Mouse (Mus musculus) lung, adult 18-20 months (tissue): ENCODE data around the gene Scfd2.

ENCODE experiments used
- DNase-seq, 2 experiments: peaks; one replicate each; pipeline ENCODE4 v3.0.0; 2022; ENCODE audit warnings: mixed read lengths in 2 of 2

Scfd2 gene

DNA sequence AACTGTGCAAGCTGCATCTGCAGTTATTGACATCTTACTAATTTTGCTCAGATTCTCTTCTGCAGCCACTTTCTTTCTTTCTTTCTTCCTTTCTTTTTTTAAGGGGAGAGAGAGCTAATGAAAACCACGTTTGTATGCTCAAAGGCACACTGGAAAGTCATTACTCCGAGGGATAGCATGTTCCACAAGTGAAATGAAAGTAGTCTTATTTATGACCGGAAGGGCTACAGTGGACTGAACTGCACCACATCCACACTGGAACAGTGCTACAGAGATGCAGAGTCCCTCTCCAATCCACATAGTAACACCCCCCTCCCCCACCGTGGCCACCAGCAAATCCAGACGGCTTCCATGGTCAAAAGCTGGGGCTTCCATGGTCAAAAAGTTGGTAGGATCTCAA, 224.3 kb downstream of the Scfd2 start:
- no peak for DNase-seq

GRCm38 (mm10) chr5:74305533-74306189, 225.9 kb downstream of the Scfd2 start:
- DNase-seq, result no peak

- DNase-seq, result peak; percentile 40 to 53
These were observed 226.8 kb downstream of the Scfd2 start for GRCm38 (mm10) chr5:74304767-74305166.

- DNase-seq, result no peak
These were observed 229.2 kb downstream of the Scfd2 start for GRCm38 (mm10) chr5:74302331-74302730.

GRCm38 (mm10) chr5:74301443-74301842, 230.1 kb downstream of the Scfd2 start:
- peak; percentile 41 for DNase-seq

DNA sequence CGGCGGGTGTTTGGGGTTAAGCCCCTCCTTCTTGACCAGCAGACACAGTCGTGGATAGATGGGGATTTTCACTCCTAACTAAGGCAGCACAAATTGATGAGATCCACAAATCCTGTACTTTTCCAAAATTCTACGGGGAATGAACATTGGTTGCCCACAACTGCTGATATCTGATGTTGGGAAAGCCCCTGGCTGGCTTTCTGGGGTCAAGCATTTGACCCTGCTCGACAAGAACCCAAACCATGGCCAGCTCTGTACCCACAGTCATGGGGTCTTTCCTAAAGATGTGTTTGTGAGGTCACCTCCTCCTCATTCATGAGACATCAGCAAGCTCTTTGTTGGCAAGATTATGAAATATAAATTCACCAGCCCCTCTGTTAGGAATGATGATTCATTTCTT, 230.6 kb downstream of the Scfd2 start:
- DNase-seq, result no peak

DNA sequence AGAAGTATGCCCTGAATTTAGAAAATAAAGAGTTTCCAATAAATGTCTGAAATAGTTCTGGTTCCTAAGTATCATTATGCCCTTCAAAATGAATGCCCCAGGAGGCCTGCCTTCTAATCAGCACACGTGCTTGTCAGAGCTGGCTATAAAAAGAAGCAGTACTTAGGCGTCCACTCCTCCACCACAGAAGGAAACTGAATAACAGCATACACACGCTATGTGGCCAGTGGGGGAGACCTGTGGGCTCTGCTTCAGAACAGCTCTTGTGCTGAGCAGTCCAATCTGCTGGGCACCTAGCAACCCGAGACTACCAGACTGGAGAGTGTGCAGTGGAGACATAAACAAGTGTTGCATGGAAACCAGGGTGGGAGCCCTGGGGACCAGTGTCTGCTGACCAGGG, 231.4 kb downstream of the Scfd2 start:
- DNase-seq, result peak; percentile 46 to 60

DNA sequence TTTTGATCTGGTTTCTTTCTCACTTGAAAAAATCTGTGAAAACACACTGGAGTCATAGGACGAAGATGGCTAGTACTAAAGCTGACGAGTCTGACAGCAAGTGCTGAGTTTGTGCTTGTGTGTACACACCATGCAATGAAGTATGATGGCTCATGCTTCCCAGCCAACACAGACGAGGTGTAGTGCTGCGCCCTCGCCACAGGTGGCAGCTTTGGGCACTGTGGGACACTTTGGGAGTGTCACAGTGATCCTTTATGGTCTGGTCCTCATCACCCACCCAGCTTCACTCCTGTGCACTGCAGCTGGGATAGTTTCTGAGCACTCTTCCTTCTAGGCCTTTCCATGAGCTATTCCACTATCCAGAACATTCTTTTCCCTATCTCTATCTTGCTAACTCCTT, 234.4 kb downstream of the Scfd2 start:
- DNase-seq, result no peak

GRCm38 (mm10) chr5:74296096-74296495, 235.5 kb downstream of the Scfd2 start:
- peak; percentile 31 to 48 for DNase-seq

- DNase-seq, result no peak
These were observed 238.0 kb downstream of the Scfd2 start for GRCm38 (mm10) chr5:74293513-74293912.

DNA sequence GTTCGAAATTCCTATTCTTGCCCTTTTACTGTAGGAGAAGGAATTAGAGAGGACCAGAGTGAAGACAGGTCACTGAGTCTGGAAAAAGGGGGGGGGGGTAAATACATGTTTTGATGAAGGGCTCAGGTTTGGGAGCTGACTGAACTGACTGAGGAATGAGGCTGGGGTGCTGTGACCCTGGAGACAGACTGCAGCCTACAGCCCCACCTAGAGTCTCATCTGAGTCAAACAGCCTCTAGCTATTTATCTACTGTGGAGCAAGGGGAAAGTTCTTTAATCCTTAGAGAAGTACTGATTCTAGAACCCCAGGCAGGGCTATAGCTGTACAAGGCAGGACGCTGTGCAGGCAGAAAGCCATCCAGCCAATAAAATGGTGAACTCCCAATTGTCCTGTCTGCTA, 239.5 kb downstream of the Scfd2 start:
- DNase-seq, result no peak

DNA sequence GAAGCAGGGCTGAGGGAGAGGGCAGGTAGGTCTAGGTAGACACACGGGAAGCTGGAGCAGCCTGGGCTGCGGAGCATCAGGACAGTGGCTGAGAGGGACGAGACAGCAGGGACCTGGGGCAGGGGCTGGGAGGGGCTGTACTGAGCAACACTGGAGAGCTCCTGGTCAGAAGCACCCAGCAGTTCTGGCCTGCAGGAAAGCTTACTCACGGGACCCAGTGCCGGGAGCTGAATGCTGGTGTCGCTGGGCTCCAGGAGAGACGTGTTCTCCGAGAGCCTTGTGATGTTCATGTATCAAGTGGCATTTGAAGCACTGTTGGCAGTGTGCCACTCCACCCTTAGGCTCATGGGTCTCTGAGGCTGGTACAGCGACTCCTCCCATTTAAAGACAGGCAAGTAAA, 240.0 kb downstream of the Scfd2 start:
- peak; percentile 45 to 48 for DNase-seq

GRCm38 (mm10) chr5:74289957-74290356, 241.6 kb downstream of the Scfd2 start:
- DNase-seq, result no peak

DNA sequence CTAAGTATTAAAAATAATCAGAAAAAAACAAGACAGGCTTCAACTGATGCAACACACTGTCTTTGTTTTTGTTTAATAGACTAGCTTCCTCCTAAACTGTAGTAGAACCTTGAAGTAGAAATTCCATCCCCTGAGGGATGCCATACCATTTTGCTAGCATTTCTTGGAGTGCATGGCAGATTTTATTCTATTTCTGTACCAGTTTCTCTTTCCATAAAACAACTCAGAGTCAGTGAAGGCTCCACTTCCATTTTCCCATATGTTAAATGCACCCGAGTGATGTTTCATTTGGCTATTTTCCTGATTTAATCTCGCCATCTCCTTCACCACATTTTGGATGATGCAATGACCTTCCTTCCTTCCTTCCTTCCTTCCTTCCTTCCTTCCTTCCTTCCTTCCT, 243.4 kb downstream of the Scfd2 start:
- DNase-seq, result no peak

- DNase-seq, result no peak
These were observed 245.3 kb downstream of the Scfd2 start for GRCm38 (mm10) chr5:74286301-74286700.

- DNase-seq, result no peak
These were observed 245.8 kb downstream of the Scfd2 start for GRCm38 (mm10) chr5:74285764-74286163.

DNA sequence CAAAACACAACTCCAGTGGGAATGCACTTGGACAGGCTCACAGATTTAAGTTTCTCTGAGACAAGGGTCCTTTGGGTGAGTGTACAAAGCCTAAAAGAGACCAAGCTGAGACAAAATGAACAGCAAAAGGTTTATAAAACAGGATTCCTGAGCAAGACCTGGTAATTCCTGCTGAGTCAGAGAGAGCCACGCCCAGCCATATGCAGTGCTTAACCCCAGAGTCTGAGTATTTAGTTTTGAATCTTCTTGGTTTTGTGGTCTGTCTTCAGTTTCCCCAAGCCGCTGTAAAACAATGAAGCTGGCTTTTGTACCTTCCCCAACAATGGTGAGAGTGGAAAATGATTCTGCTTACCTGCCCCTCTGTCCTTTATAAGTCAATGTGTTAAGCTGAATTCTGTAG, 246.3 kb downstream of the Scfd2 start:
- DNase-seq, result no peak

- DNase-seq, result no peak
These were observed 248.0 kb downstream of the Scfd2 start for GRCm38 (mm10) chr5:74283545-74283944.

DNA sequence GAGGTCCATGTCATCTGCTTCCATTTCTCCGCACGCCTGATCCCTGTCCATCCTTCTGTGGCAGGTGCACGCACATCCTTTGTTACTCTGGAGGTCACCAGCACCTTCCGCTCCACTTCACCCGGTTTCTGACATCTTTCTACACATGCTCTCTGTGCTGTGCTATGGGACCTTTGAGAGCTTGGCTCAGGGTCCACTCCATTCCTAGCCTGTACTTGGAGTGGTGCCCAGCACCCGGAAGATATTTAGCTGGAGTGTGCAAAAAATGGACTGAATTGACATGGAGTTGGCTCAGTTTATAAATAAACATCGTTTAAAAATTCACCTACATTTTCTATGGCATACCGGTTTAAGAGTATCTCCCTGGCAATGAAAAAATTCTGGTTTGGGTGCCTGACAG, 250.1 kb downstream of the Scfd2 start:
- no peak for DNase-seq

- DNase-seq, result no peak
These were observed 251.9 kb downstream of the Scfd2 start for GRCm38 (mm10) chr5:74279673-74280072.

DNA sequence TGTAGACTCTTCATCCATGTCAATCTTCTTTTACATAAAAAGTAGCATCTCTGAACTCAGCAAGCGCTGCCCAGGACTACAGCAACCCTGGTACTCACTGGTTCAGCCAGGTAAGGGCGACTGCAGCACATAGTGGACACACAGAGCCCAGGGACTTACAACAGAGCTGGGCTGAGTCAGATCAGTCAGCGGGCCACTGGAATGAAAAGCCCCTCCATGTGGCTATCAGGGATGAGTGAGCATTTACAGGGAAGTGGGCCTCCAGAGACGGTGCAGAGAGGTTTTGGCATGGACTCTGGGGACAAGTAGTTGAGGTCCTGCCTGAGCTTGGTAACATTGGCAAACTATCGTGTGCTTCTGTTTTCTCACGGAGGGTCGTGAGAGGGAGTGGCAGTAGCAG, 253.1 kb downstream of the Scfd2 start:
- DNase-seq, result no peak

DNA sequence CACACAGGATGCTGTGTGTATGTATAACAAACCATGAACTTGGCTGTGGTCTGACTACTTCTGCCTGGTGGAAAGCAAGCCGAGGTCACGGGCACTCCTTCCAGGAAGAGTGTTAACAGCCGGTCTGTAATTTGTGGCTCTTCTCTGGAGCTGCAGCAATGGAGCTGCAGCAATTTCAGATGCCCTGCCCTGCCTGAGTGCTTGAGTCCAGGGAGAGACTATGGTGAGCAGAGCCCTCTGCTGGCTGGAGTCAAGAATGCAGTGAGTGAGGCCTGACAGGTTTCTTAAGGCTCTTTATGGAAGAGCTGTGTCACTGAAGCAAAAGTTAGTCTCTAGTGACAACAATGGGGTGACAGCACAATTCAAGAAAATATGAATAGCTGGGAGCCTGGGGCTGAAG, 253.8 kb downstream of the Scfd2 start:
- DNase-seq, result peak; percentile 83 to 86

DNA sequence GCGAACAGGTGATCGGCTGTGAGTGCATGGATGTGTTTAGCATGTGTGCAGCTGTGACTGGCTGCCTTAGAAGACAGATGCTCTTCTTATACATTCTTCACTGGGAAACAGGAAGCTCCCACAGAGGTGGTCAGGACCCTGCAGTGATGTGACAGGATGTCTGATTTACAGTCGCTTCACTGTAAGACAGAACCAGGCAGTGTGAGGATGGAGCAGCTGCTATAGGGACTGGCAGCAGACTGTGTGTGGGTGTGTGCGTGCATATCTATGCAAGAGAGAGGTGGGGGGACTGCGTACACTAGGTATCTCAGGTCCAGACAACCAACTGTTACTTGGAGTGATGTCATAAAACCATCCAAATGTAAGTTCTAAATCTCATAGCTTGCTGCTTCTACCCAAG, 254.3 kb downstream of the Scfd2 start:
- DNase-seq, result no peak

DNA sequence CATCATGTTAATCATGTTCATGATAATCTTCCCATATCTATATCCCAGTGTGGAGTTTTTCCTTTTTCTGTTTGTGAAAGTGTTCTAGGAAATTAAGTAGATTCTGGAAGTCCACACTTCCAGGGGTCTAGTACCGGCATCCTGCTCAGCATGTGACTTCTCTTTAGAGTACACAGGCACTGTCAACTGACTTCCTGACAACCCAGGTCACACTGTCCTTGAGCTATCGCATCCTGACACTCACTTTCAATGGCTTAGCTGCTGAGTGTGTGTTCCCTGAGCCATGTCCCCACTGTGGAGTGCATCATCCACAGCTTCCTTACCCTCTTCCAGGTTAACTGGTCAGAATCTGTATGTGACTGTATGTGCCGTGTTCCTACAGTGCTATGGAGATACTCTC, 258.2 kb downstream of the Scfd2 start:
- no peak for DNase-seq

GRCm38 (mm10) chr5:74267736-74268369, 263.7 kb downstream of the Scfd2 start:
- no peak for DNase-seq
